Mouse (Mus musculus) left cerebral cortex, adult 11 months (tissue): Measurements from ENCODE around the gene Dmrtb1.

Source experiments
- DNase-seq: peaks from one replicate; pipeline ENCODE4 v3.0.0; 2022; ENCODE audit warnings: low spot score

The Dmrtb1 gene

GRCm38 (mm10) chr4:107681099-107681849 is 2.8 kb downstream of the Dmrtb1 start:
- DNase-seq = no peak

- DNase-seq = no peak
These were observed 3.5 kb downstream of the Dmrtb1 start for GRCm38 (mm10) chr4:107680311-107681098.

GRCm38 (mm10) chr4:107675645-107676044 is 8.4 kb downstream of the Dmrtb1 start:
- no peak for DNase-seq

GRCm38 (mm10) chr4:107674322-107674644 is 9.7 kb downstream of the Dmrtb1 start:
- no peak for DNase-seq

- peak; percentile 70 for DNase-seq
These were observed 10.2 kb downstream of the Dmrtb1 start for GRCm38 (mm10) chr4:107673638-107674321.

GRCm38 (mm10) chr4:107670731-107671130 is 13.3 kb downstream of the Dmrtb1 start:
- no peak for DNase-seq

- no peak for DNase-seq
These were observed 15.5 kb downstream of the Dmrtb1 start for GRCm38 (mm10) chr4:107668514-107668913.

GRCm38 (mm10) chr4:107660649-107661048 is 23.4 kb downstream of the Dmrtb1 start:
- no peak for DNase-seq

GRCm38 (mm10) chr4:107653280-107653643 is 30.8 kb downstream of the Dmrtb1 start:
- DNase-seq = no peak

GRCm38 (mm10) chr4:107652598-107653279 is 31.3 kb downstream of the Dmrtb1 start:
- DNase-seq = peak; percentile 30

GRCm38 (mm10) chr4:107651021-107651496 is 33.0 kb downstream of the Dmrtb1 start:
- DNase-seq = no peak

GRCm38 (mm10) chr4:107648959-107649485 is 35.0 kb downstream of the Dmrtb1 start:
- no peak for DNase-seq

- no peak for DNase-seq
These were observed 42.4 kb downstream of the Dmrtb1 start for GRCm38 (mm10) chr4:107641624-107642023.

GRCm38 (mm10) chr4:107638303-107638702 is 45.7 kb downstream of the Dmrtb1 start:
- DNase-seq = no peak

- DNase-seq = no peak
These were observed 46.4 kb downstream of the Dmrtb1 start for GRCm38 (mm10) chr4:107637670-107638069.

GRCm38 (mm10) chr4:107636099-107636498 is 47.9 kb downstream of the Dmrtb1 start:
- no peak for DNase-seq

GRCm38 (mm10) chr4:107634631-107635030 is 49.4 kb downstream of the Dmrtb1 start:
- DNase-seq = no peak

GRCm38 (mm10) chr4:107628921-107629411 is 55.1 kb downstream of the Dmrtb1 start:
- no peak for DNase-seq

- DNase-seq = no peak
These were observed 55.8 kb downstream of the Dmrtb1 start for GRCm38 (mm10) chr4:107628226-107628625.
